Comparison of ENCODE assay signal across 7 mouse cellular contexts in genomic region chr5:139331742-139332141, GRCm38 (mm10). TPM values are rescaled to one million over a fixed set of nuclear protein-coding genes. Genes with fewer than 3 reads are reported as not detected.
DNase-seq lines count a peak whose midpoint lies in the region; ATAC-seq lines count a peak whose summit lies in the region.

No protein-coding gene starts in this region.

- ATAC-seq in erythroblast, adult 5-6 weeks (replicated peaks; ENCODE audit: low FRiP score, poor library complexity, severe bottlenecking), result peak; percentile 71
- peak; percentile 51; the same call in 1 of the 2 replicates for ATAC-seq in megakaryocyte-erythroid progenitor cell, adult 5-6 weeks (replicated peaks; ENCODE audit: low FRiP score, low TSS enrichment, poor library complexity, severe bottlenecking)

- peak; percentile 43 for DNase-seq in Muller cell, postnatal 12 days (ENCODE audit: inconsistent ontology term)
- peak; percentile 81 for DNase-seq in brain, adult 2 months (ENCODE audit: low read depth, low spot score)
- peak; percentile 91 for DNase-seq in heart, postnatal 4 days
- DNase-seq in layer of hippocampus, postnatal 36 days, result peak; percentile 68 to 69
- DNase-seq in spleen, postnatal 10 days (ENCODE audit: low spot score in 2 of 2), result peak; percentile 82 to 86

RNA-seq across cellular contexts. Expression of gene Adap1, which starts 6.3 kb away (rescaled TPM):
- total RNA-seq in erythroblast, adult 5-6 weeks (2015; ENCODE audit: low replicate concordance), result 8.3 and 11.9 TPM in 2 replicates
- total RNA-seq in erythroblast, adult 5-6 weeks (2017; ENCODE audit: low replicate concordance), result 5.4 and 9.1 TPM in 2 replicates
- 1 to 10 TPM; 1.8 to 2.4 TPM for total RNA-seq in heart, postnatal 4 days (2021)
- total RNA-seq in layer of hippocampus, postnatal 36 days (2021), result 100 to 1,000 TPM; 179 to 185 TPM
- 6.0 and 14.7 TPM in 2 replicates for total RNA-seq in megakaryocyte-erythroid progenitor cell, adult 5-6 weeks (2014; fragmentation: Nextera tagmentation)
- total RNA-seq in megakaryocyte-erythroid progenitor cell, adult 5-6 weeks (2017), result 3.0 and 8.0 TPM in 2 replicates

RNA-seq across cellular contexts. Expression of gene Cox19, which starts 19.5 kb away (rescaled TPM):
- 4.2 and 6.5 TPM in 2 replicates for total RNA-seq in erythroblast, adult 5-6 weeks (2015; ENCODE audit: low replicate concordance)
- 7.7 and 8.8 TPM in 2 replicates for total RNA-seq in erythroblast, adult 5-6 weeks (2017; ENCODE audit: low replicate concordance)
- 10 to 100 TPM; 76.9 to 79.3 TPM for total RNA-seq in heart, postnatal 4 days (2021)
- 10 to 100 TPM; 68.6 to 76.3 TPM for total RNA-seq in layer of hippocampus, postnatal 36 days (2021)
- total RNA-seq in megakaryocyte-erythroid progenitor cell, adult 5-6 weeks (2014; fragmentation: Nextera tagmentation), result 40.4 and 41.7 TPM in 2 replicates
- total RNA-seq in megakaryocyte-erythroid progenitor cell, adult 5-6 weeks (2017), result 27.4 and 43.8 TPM in 2 replicates

RNA-seq across cellular contexts. Expression of gene Cyp2w1, which starts 20.7 kb away (rescaled TPM):
- total RNA-seq in erythroblast, adult 5-6 weeks (2015; ENCODE audit: low replicate concordance), result not detected in 2 replicates
- total RNA-seq in erythroblast, adult 5-6 weeks (2017; ENCODE audit: low replicate concordance), result not detected in 2 replicates
- not detected for total RNA-seq in heart, postnatal 4 days (2021)
- total RNA-seq in layer of hippocampus, postnatal 36 days (2021), result not detected
- not detected in 2 replicates for total RNA-seq in megakaryocyte-erythroid progenitor cell, adult 5-6 weeks (2014; fragmentation: Nextera tagmentation)
- total RNA-seq in megakaryocyte-erythroid progenitor cell, adult 5-6 weeks (2017), result not detected in 2 replicates

RNA-seq across cellular contexts. Expression of gene Gpr146, which starts 45.8 kb away (rescaled TPM):
- 27.3 and 37.2 TPM in 2 replicates for total RNA-seq in erythroblast, adult 5-6 weeks (2015; ENCODE audit: low replicate concordance)
- 49.4 and 58.3 TPM in 2 replicates for total RNA-seq in erythroblast, adult 5-6 weeks (2017; ENCODE audit: low replicate concordance)
- total RNA-seq in heart, postnatal 4 days (2021), result 10 to 100 TPM; 23.3 to 28.2 TPM
- total RNA-seq in layer of hippocampus, postnatal 36 days (2021), result 10 to 100 TPM; 11.0 to 13.1 TPM
- 7.5 and 7.9 TPM in 2 replicates for total RNA-seq in megakaryocyte-erythroid progenitor cell, adult 5-6 weeks (2014; fragmentation: Nextera tagmentation)
- 5.3 and 6.0 TPM in 2 replicates for total RNA-seq in megakaryocyte-erythroid progenitor cell, adult 5-6 weeks (2017)

Comparison
In these comparisons a context has a peak if more than half of its experiments do, and no peak if none do; other contexts are left out.
1. Peak in every context shown above with its lines: DNase-seq and ATAC-seq.
2. RNA of gene Adap1, which starts 6.3 kb away (total RNA-seq): 179 to 185 TPM in layer of hippocampus, postnatal 36 days; 3.0 to 14.7 TPM in megakaryocyte-erythroid progenitor cell, adult 5-6 weeks, 5.4 to 11.9 TPM in erythroblast, adult 5-6 weeks and 1.8 to 2.4 TPM in heart, postnatal 4 days; every median in the first group is over 10 times any median in the second.